Mouse (Mus musculus) ovary, postnatal 36 days (tissue): ENCODE results near the gene Pip4p1.
"Not testable (repeated sequence)": the region's sequence is repeated elsewhere in the genome, so short reads cannot be mapped to it uniquely, and the experiment has no call there.

Experiments
- DNase-seq: peaks from one replicate; pipeline ENCODE4 v3.0.0; 2022; ENCODE audit warnings: low spot score, mixed read lengths

Gene Pip4p1

GRCm38 (mm10) chr14:50930754-50931492 lies at the start of gene Pip4p1, which contains the start of gene Pnp:
Gene Pip4p1, minus strand, starts transcription at chr14:50930856.
Gene Pnp, plus strand, starts transcription at chr14:50931082.
- DNase-seq: peak; percentile 99

- DNase-seq: no peak
These were observed 49.0 kb upstream of the Pip4p1 start for GRCm38 (mm10) chr14:50979631-50980030.

GRCm38 (mm10) chr14:50978451-50978850 lies 47.8 kb upstream of the Pip4p1 start:
- DNase-seq: not testable (repeated sequence)

GRCm38 (mm10) chr14:50976674-50977073 lies 46.0 kb upstream of the Pip4p1 start:
- DNase-seq: no peak

GRCm38 (mm10) chr14:50975001-50975400 lies 44.3 kb upstream of the Pip4p1 start:
- DNase-seq: no peak

- DNase-seq: no peak
These were observed 43.0 kb upstream of the Pip4p1 start for GRCm38 (mm10) chr14:50973700-50974099.

- DNase-seq: not testable (repeated sequence)
These were observed 42.4 kb upstream of the Pip4p1 start for GRCm38 (mm10) chr14:50973054-50973453.

- DNase-seq: no peak
These were observed 40.2 kb upstream of the Pip4p1 start for GRCm38 (mm10) chr14:50970822-50971221.

- DNase-seq: no peak
These were observed 39.2 kb upstream of the Pip4p1 start for GRCm38 (mm10) chr14:50969558-50970544.

GRCm38 (mm10) chr14:50969041-50969440 lies 38.4 kb upstream of the Pip4p1 start:
- no peak for DNase-seq

- DNase-seq: no peak
These were observed 37.7 kb upstream of the Pip4p1 start for GRCm38 (mm10) chr14:50968216-50968980.

GRCm38 (mm10) chr14:50958289-50958995 lies 27.8 kb upstream of the Pip4p1 start:
- not testable (repeated sequence) for DNase-seq

- DNase-seq: not testable (repeated sequence)
These were observed 26.5 kb upstream of the Pip4p1 start for GRCm38 (mm10) chr14:50957146-50957545.

GRCm38 (mm10) chr14:50956724-50957123 lies 26.1 kb upstream of the Pip4p1 start:
- DNase-seq: not testable (repeated sequence)

GRCm38 (mm10) chr14:50955942-50956508 lies 25.4 kb upstream of the Pip4p1 start, which contains the start of gene Pnp2:
Gene Pnp2, plus strand, starts transcription at chr14:50955992.
- DNase-seq: peak; percentile 61

- DNase-seq: no peak
These were observed 24.8 kb upstream of the Pip4p1 start for GRCm38 (mm10) chr14:50955487-50955886.

GRCm38 (mm10) chr14:50945526-50945925 lies 14.9 kb upstream of the Pip4p1 start:
- DNase-seq: not testable (repeated sequence)

GRCm38 (mm10) chr14:50945081-50945480 lies 14.4 kb upstream of the Pip4p1 start:
- not testable (repeated sequence) for DNase-seq

GRCm38 (mm10) chr14:50944668-50945033 lies 14.0 kb upstream of the Pip4p1 start:
- DNase-seq: not testable (repeated sequence)

- DNase-seq: peak; percentile 93
These were observed 13.4 kb upstream of the Pip4p1 start, which contains the start of gene Gm49342 for GRCm38 (mm10) chr14:50943932-50944667. Gene Gm49342, plus strand, starts transcription at chr14:50944517.
